Mouse (Mus musculus) liver, adult (tissue): ENCODE measurements at regions not wholly inside any gene's neighbourhood (a gene's known extent, or its start where the extent isn't known, plus 50 kb on each side); places are given as distances from the start of the nearest gene placed in this dataset.

ENCODE experiments used
- GATA4 ChIP-seq: IDR thresholded peaks from 2 replicates; pipeline ENCODE4 v1.6.1; 2014; ENCODE audit warnings: mild to moderate bottlenecking, low read length; ENCODE audit not compliant: insufficient replicate concordance

GRCm38 (mm10) chr1:137352390-137353027 lies 392.3 kb upstream of the Nr5a2 start:
- TF ChIP-seq GATA4: no peak

- no peak for TF ChIP-seq GATA4
These were observed 373.9 kb upstream of the Nr5a2 start for GRCm38 (mm10) chr1:137334137-137334536.

- TF ChIP-seq GATA4: no peak
These were observed 372.0 kb upstream of the Nr5a2 start for GRCm38 (mm10) chr1:137332108-137332769.

GRCm38 (mm10) chr1:137331746-137332107 lies 371.5 kb upstream of the Nr5a2 start:
- no peak for TF ChIP-seq GATA4

GRCm38 (mm10) chr1:137330634-137331033 lies 370.4 kb upstream of the Nr5a2 start:
- no peak for TF ChIP-seq GATA4

- no peak for TF ChIP-seq GATA4
These were observed 363.8 kb upstream of the Nr5a2 start for GRCm38 (mm10) chr1:137323884-137324594.

- TF ChIP-seq GATA4: no peak
These were observed 362.9 kb upstream of the Nr5a2 start for GRCm38 (mm10) chr1:137323035-137323680.

- TF ChIP-seq GATA4: no peak
These were observed 342.6 kb upstream of the Nr5a2 start for GRCm38 (mm10) chr1:137302757-137303422.

- TF ChIP-seq GATA4: no peak
These were observed 337.7 kb upstream of the Nr5a2 start for GRCm38 (mm10) chr1:137297780-137298569.

- TF ChIP-seq GATA4: no peak
These were observed 329.2 kb upstream of the Nr5a2 start for GRCm38 (mm10) chr1:137289456-137289855.

GRCm38 (mm10) chr1:137283291-137283690 lies 323.0 kb upstream of the Nr5a2 start:
- no peak for TF ChIP-seq GATA4

- TF ChIP-seq GATA4: no peak
These were observed 322.2 kb upstream of the Nr5a2 start for GRCm38 (mm10) chr1:137282457-137282856.

- no peak for TF ChIP-seq GATA4
These were observed 320.4 kb upstream of the Nr5a2 start for GRCm38 (mm10) chr1:137280391-137281386.
